Mouse (Mus musculus) layer of hippocampus, adult 11-12 months (tissue): Measurements from ENCODE around the gene Olfr143.

Experiments used
- DNase-seq: peaks from one replicate; pipeline ENCODE4 v3.0.0; 2022; ENCODE audit warnings: low spot score

The Olfr143 gene

GRCm38 (mm10) chr9:38252474-38252873, at the start of gene Olfr143:
Olfr143 (plus strand) TSS chr9:38252774.
- no peak for DNase-seq

DNA sequence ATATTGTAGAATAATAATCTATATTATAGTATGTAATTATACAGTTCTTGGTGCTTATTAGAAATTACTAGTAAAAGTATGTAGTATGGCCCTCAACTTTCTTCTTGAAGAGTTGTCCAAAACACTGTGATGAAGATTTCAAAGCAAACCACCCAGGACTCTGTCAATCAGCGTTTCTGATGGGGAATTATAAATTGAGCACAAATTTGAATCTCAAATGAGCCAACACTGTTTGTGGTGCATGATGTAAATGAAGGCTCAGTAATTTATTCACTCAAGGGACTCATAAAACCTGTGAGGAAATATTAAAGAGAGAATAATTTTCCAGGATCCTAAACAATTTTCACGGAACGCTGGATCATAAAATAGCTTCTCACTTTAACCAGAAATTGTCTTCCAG, 44.5 kb upstream of the Olfr143 start, which contains the start of gene Olfr893:
Olfr893 (plus strand) TSS at position 301 of the 400 bp plus-strand sequence.
- no peak for DNase-seq

GRCm38 (mm10) chr9:38217755-38218154, 34.8 kb upstream of the Olfr143 start, which contains the start of gene Olfr894:
Olfr894 (plus strand) TSS chr9:38218055.
- DNase-seq = no peak

DNA sequence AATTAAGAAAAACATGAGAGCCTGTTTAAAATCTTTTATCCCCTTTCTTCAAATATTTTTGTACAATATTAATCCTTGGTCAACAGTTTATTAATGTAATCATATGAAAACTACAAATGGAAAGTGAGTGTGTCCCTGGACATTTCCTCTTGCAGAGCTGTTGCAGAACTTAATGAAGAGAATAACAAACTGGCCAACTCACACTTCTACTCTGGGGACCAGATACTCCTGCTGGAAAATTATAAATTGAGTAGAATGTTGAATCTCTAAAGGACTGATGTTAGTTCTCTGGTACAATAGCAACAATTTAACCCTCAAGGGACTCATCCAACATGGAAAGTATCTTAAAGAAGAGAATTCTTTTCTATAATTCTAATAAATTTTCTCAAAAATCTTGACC, 15.0 kb downstream of the Olfr143 start, which contains the start of gene Olfr895:
Olfr895 (plus strand) TSS at position 301 of the 400 bp plus-strand sequence.
- DNase-seq = no peak

DNA sequence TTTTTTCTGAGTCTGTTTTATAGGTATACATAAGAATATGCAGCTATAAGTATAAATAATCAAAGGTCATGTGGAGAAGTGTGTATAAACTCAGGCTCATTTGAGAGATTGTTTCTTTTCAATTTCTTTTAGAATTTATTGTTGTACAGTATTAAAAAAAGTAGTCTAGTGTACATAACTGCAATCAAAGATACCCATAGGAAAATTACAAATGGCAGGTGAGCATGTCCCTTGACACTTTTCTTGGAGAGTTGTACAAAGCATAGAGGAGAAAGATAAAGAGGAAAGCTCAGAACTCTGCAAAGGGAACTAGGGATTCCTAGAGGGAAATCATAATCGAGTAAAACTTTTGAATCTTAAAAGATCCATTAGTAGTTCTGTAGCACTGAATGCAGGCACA, 38.2 kb downstream of the Olfr143 start, which contains the start of gene Olfr896-ps1:
Olfr896-ps1 (plus strand) TSS at position 301 of the 400 bp plus-strand sequence.
- DNase-seq = no peak
